In genomic region chr17:30880391-30880790, GRCm38 (mm10) we compare ENCODE assay signal across 25 mouse cellular contexts. TPM values are rescaled to one million over a fixed set of nuclear protein-coding genes. Genes with fewer than 3 reads are reported as not detected.
"Had no signal": no experiment of that assay in that cellular context is flagged by ENCODE, and none has a peak within 500 bp of the region (broad histone marks: within the 10 kb centered on the region; RNA-seq: fewer than 3 reads in every experiment).

No protein-coding gene starts in this region.

- H3K4me2 ChIP-seq: limb, embryonic 12.5 days; limb, embryonic 15.5 days; liver, embryonic 11.5 days; liver, embryonic 15.5 days; lung, embryonic 15.5 days; midbrain, embryonic 11.5 days; neural tube, embryonic 12.5 days; neural tube, embryonic 15.5 days; stomach, embryonic 15.5 days had no signal

- DNase-seq: kidney, adult 18-20 months; kidney, adult 9 months; kidney, postnatal 25 days; left cerebral cortex, postnatal 4 days; lung, adult 18-20 months; lung, postnatal 10 days; lung, postnatal 4 days; midbrain, embryonic 14.5 days; right cerebral cortex, adult 18-20 months; right cerebral cortex, postnatal 14 days; right cerebral cortex, postnatal 4 days; thymus, adult 18-20 months; thymus, postnatal 36 days had no signal

- H3K4me3 ChIP-seq: limb, embryonic 12.5 days; limb, embryonic 15.5 days; liver, embryonic 15.5 days; lung, embryonic 15.5 days; neural tube, embryonic 12.5 days; neural tube, embryonic 15.5 days; stomach, embryonic 15.5 days had no signal

- H3K4me1 ChIP-seq: limb, embryonic 12.5 days; limb, embryonic 15.5 days; liver, embryonic 15.5 days; stomach, embryonic 15.5 days had no signal

- H3K36me3 ChIP-seq: limb, embryonic 12.5 days; limb, embryonic 15.5 days; liver, embryonic 15.5 days; lung, embryonic 15.5 days; neural tube, embryonic 12.5 days; neural tube, embryonic 15.5 days; stomach, embryonic 15.5 days had no signal

- H3K9me3 ChIP-seq: limb, embryonic 15.5 days; liver, embryonic 15.5 days; lung, embryonic 15.5 days; neural tube, embryonic 15.5 days; stomach, embryonic 15.5 days had no signal

- H3K27ac ChIP-seq: kidney, postnatal 0 days; limb, embryonic 12.5 days; limb, embryonic 15.5 days; liver, embryonic 15.5 days; lung, embryonic 15.5 days; neural tube, embryonic 12.5 days; neural tube, embryonic 15.5 days; stomach, embryonic 15.5 days had no signal

- H3K27me3 ChIP-seq: liver, embryonic 15.5 days; lung, embryonic 15.5 days; neural tube, embryonic 12.5 days; neural tube, embryonic 15.5 days had no signal

- H3K9ac ChIP-seq: limb, embryonic 12.5 days; limb, embryonic 15.5 days; liver, embryonic 15.5 days; lung, embryonic 15.5 days; neural tube, embryonic 12.5 days; neural tube, embryonic 15.5 days; stomach, embryonic 15.5 days had no signal

RNA-seq across cellular contexts. Expression of gene Glp1r, which starts 21.2 kb away (rescaled TPM):
- total RNA-seq: megakaryocyte progenitor cell, adult 5-6 weeks; megakaryocyte-erythroid progenitor cell, adult 5-6 weeks had no signal
- polyA plus RNA-seq: limb, embryonic 12.5 days; liver, embryonic 15.5 days had no signal
